Mouse (Mus musculus) embryonic facial prominence, embryonic 15.5 days (tissue): ENCODE data around the gene 1600014C23Rik. TPM values are rescaled to one million over a fixed set of nuclear protein-coding genes. Genes with fewer than 3 reads are reported as not detected.

Experiments used
- ATAC-seq: fragments of 200-750 bp; cut with Nextera tagmentation; 2 replicates; pipeline ENCODE4 v1.8.0; 2017; ENCODE audit warnings: low read depth, moderate TSS enrichment; ENCODE audit not compliant: insufficient number of reproducible peaks, low FRiP score, low TSS enrichment
- H3K27ac ChIP-seq: fragments of 300-500 bp; sonication (generic); replicated peaks from 2 replicates; pipeline ENCODE4 v1.5.1; 2015; ENCODE audit warnings: mild to moderate bottlenecking, inconsistent platforms
- H3K27me3 ChIP-seq: fragments of 300-500 bp; sonication (generic); 2 replicates; pipeline ENCODE4 v1.6.1; 2015; ENCODE audit warnings: inconsistent platforms
- H3K36me3 ChIP-seq: fragments of 300-500 bp; sonication (generic); 2 replicates; pipeline ENCODE4 v1.6.1; 2015; ENCODE audit warnings: mild to moderate bottlenecking, inconsistent platforms
- H3K4me1 ChIP-seq: fragments of 300-500 bp; sonication (generic); 2 replicates; pipeline ENCODE4 v1.6.1; 2015; ENCODE audit warnings: inconsistent platforms
- H3K4me2 ChIP-seq: fragments of 300-500 bp; sonication (generic); replicated peaks from 2 replicates; pipeline ENCODE4 v1.6.1; 2015; ENCODE audit warnings: mild to moderate bottlenecking, inconsistent platforms
- H3K4me3 ChIP-seq: fragments of 300-500 bp; sonication (generic); replicated peaks from 2 replicates; pipeline ENCODE4 v1.5.1; 2015; ENCODE audit warnings: mild to moderate bottlenecking, inconsistent platforms
- H3K9ac ChIP-seq: fragments of 300-500 bp; sonication (generic); 2 replicates; pipeline ENCODE4 v1.6.1; 2015; ENCODE audit warnings: inconsistent platforms
- H3K9me3 ChIP-seq: fragments of 300-500 bp; sonication (generic); replicated peaks from 2 replicates; pipeline ENCODE4 v1.6.1; 2016; ENCODE audit warnings: inconsistent platforms
- WGBS: fragments of 180-500 bp; shearing (Covaris S2); methylation state at CpG from one replicate; pipeline ENCODE4 v1.1.7; 2015; 5-methylcytosine and 5-hydroxymethylcytosine counted together
- polyA plus RNA-seq: library from polyadenylated mRNA; unstranded; fragments of >200 nt; fragmentation: Nextera tagmentation; extraction: Ambion mirVana; gene quantifications from 2 replicates; pipeline ENCODE4 v1.2.1, GENCODE M21; 2015

1600014C23Rik gene
- polyA plus RNA-seq, 1 experiment from 2014 or later = not detected

DNA sequence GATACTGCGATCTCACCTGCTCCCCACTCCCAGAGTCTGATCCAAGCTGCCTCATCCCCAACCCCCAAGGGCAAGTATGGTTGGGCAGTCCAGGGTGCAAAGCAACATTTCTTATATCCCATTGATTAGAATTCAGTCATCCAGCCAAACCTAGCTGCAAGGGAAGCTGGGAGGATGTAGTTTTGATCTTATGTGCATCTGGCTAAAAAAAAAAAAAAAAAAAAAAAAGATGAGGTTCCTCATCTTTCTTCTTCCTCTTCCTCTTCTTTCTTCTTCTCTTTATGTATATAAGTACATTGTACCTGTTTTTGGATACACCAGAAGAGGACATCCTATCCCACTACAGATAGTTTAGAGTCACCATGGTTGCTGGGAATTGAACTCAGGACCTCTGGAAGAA is 17.7 kb upstream of the 1600014C23Rik start:
- H3K4me1 ChIP-seq = peaks cover 21% of the 10 kb centered on the region
- no peak overlapping the region for H3K4me3 ChIP-seq
- H3K27me3 ChIP-seq = no peaks in the 10 kb centered on the region
- no peak for ATAC-seq
- 90% methylated on average over 1 of the region's 1 CpGs for WGBS
- no peaks in the 10 kb centered on the region for H3K36me3 ChIP-seq
- H3K4me2 ChIP-seq = no peak overlapping the region
- H3K9me3 ChIP-seq = no peaks in the 10 kb centered on the region
- no peak overlapping the region for H3K9ac ChIP-seq
- no peak overlapping the region for H3K27ac ChIP-seq

DNA sequence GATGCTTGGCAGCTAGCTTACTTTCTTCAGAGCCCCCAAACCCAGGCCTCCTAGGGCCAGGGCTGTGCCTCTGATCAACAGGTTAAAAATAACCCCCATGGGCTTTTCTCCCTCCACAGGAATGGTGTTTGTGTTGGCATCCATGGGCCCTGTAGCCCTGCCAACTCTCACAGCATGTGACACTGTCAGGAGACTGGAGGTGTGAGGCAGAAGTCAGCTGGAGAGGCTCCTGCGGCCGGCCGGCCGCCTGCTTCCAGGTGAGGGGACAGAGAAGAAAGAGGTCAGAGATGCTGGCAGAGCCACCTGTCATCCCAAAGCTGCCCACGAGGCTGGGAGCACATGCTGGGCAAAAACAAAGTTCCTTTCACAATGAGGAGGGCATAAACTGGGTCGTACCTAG is 15.5 kb upstream of the 1600014C23Rik start:
- H3K9me3 ChIP-seq = no peaks in the 10 kb centered on the region
- H3K27ac ChIP-seq = no peak overlapping the region
- no peak overlapping the region for H3K4me3 ChIP-seq
- H3K27me3 ChIP-seq = no peaks in the 10 kb centered on the region
- WGBS = 60% methylated on average over 6 of the region's 6 CpGs
- ATAC-seq = no peak
- no peaks in the 10 kb centered on the region for H3K36me3 ChIP-seq
- H3K9ac ChIP-seq = no peak overlapping the region
- peaks cover 18% of the 10 kb centered on the region for H3K4me1 ChIP-seq
- no peak overlapping the region for H3K4me2 ChIP-seq

DNA sequence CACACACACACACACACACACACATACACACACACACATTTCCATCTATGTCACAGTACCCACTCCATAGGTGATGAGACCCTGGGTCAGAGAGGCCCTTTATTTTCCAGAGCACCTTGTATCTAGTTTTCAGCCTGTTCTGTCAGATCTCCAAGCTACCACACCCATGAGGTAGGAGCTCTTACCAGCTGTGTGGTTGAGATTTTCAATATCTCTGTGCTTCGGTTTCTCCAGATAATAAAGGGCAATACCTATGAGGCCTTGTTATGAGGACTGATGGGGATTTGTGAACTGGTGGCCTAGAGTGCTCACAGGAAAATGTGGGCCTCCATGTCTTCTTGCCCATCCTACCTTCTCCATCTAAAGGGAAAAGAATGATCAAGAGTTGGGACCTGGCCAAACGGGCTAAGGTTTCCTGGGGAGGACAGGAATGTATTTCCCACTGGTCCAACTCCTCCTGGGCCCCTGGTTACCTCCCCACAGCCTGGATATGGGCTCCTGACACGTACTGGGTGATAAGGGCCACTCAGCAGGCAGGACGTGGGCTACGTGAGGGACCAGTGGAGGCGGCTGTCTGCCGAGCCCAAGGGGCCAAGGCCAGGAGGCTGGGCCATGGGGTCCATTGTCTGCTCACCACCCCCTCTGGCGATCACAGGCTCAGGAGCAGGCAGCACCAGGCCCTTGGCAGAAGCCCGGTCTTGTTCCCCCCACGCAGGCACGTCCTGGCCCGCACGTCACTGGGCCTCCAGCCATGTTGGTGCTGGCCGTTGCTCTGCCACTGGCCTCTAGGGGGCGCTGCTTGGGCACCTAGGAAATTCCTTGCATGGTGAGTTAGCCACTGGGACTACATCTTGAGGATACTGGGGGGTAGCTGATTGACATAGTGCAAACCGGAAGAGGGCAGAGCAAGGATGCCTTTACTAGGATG is 14.5 kb upstream of the 1600014C23Rik start:
- no peaks in the 10 kb centered on the region for H3K27me3 ChIP-seq
- H3K4me1 ChIP-seq = peaks cover 19% of the 10 kb centered on the region
- 64% methylated on average over 16 of the region's 16 CpGs for WGBS
- H3K9ac ChIP-seq = no peak overlapping the region
- no peak overlapping the region for H3K4me2 ChIP-seq
- H3K27ac ChIP-seq = no peak overlapping the region
- H3K4me3 ChIP-seq = no peak overlapping the region
- no peak for ATAC-seq
- H3K36me3 ChIP-seq = no peaks in the 10 kb centered on the region
- no peaks in the 10 kb centered on the region for H3K9me3 ChIP-seq

DNA sequence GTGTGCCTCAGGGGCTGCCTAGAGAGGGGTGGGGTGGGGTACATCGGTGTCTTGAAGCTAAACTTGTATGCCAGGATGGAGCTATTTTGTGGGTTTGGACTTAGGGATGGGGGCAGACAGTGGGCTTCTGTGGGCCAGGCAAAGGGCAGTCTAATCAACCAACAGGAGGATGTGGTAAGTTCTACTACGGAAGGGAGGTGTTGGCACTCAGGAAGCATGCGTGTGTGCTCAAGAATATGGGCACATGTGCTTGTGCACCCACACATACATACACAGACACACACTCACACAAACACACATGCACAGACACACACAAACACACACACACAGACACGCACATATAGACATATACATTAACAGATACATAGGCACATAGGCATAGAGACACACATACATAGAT is 13.6 kb upstream of the 1600014C23Rik start:
- Histone ChIP-seq H3K9me3 (no peaks in the 10 kb centered on the region), H3K9ac (no peak overlapping the region), H3K27me3 (no peaks in the 10 kb centered on the region), H3K4me3 (no peak overlapping the region), H3K27ac (no peak overlapping the region), H3K4me2 (no peak overlapping the region), H3K4me1 (peaks cover 24% of the 10 kb centered on the region), H3K36me3 (no peaks in the 10 kb centered on the region)
- 82% methylated on average over 4 of the region's 4 CpGs for WGBS
- ATAC-seq = no peak

DNA sequence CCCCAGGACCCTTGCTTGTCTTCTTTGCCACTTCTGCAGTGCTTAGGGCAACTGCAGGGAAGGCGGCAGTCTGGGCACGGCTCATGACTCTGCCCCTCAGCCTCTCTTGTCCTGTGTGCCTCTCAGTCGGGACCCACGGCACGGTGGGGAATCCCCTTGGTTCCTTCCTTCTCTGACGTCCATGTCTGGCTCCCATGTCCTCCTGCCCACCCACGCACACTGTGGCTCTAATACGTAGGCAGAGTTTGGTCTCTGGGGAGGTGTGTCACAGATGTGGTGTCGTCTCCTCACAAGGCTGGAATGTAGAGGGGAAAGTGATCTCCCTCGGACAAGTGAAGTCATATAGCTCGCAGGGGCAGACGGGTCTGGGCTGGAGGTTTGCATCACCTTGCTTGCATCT is 13.1 kb upstream of the 1600014C23Rik start:
- no peak overlapping the region for H3K27ac ChIP-seq
- H3K4me2 ChIP-seq = no peak overlapping the region
- 35% methylated on average over 12 of the region's 12 CpGs for WGBS
- no peak for ATAC-seq
- no peaks in the 10 kb centered on the region for H3K36me3 ChIP-seq
- H3K27me3 ChIP-seq = no peaks in the 10 kb centered on the region
- no peak overlapping the region for H3K9ac ChIP-seq
- no peaks in the 10 kb centered on the region for H3K9me3 ChIP-seq
- H3K4me3 ChIP-seq = no peak overlapping the region
- peaks cover 24% of the 10 kb centered on the region for H3K4me1 ChIP-seq

DNA sequence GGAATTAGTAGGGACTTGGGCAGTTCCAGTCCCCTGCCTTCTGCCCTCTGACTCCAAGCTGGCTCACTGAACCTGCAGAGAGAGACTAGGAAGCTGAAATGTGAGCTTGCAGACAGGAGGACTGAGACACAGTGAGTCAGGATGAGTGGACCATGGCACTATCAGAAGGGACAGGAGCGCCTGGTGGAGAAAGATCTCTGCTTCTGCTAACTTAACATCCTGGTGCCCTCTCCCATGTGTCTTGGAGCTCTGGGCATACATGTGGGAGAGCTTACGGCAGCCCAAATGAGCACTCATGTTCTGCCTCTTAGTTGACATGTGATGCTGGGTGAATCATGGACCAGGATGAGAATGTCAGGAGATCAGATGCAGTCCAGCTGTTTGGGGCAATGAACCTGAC is 12.0 kb upstream of the 1600014C23Rik start:
- H3K9ac ChIP-seq = no peak overlapping the region
- H3K27ac ChIP-seq = no peak overlapping the region
- no peaks in the 10 kb centered on the region for H3K36me3 ChIP-seq
- no peak for ATAC-seq
- WGBS = 90% methylated on average over 2 of the region's 2 CpGs
- peaks cover 24% of the 10 kb centered on the region for H3K4me1 ChIP-seq
- no peak overlapping the region for H3K4me3 ChIP-seq
- no peaks in the 10 kb centered on the region for H3K27me3 ChIP-seq
- no peak overlapping the region for H3K4me2 ChIP-seq
- no peaks in the 10 kb centered on the region for H3K9me3 ChIP-seq

DNA sequence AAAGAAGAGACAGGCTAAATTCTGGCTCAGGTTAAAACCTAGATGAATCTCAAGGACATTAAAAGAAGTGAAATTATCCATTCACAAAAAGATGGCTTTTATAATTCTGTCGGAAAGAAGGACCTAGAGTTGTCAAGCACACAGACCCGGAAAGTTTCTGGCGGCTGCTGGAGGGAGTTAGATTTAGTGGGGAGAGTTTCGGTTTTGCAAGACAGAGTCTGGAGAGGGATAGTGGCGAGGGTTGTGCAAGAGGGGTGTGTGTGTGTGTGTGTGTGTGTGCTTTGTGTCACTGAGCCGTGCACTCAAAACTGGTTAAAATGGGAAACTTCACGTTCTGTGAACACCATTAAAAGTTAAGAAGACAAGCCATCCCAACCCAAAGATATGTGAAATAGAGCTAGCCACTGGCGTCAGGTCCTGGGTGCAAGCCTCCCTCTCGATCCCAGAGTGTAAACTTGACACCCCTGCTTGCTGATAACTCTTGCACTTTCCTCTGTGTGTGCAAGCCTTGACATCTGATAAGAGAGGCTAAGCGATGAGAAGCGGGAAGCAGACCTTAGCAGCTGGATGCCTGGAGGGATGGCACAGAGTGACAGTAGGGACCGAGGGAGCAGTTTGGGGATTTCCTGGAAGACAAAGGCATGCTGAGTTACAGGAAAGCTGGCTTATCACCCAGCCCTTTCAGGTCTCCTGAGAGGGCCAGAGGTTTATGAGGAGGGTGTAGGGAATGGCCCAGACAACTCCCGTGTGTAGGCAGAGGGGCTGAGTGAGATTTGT is 8.9 kb upstream of the 1600014C23Rik start:
- Histone ChIP-seq H3K36me3 (no peaks in the 10 kb centered on the region), H3K4me2 (no peak overlapping the region), H3K9me3 (no peaks in the 10 kb centered on the region), H3K27me3 (no peaks in the 10 kb centered on the region), H3K9ac (no peak overlapping the region), H3K4me3 (no peak overlapping the region), H3K4me1 (peaks cover 18% of the 10 kb centered on the region), H3K27ac (no peak overlapping the region)
- 43% methylated on average over 13 of the region's 13 CpGs for WGBS
- no peak for ATAC-seq

DNA sequence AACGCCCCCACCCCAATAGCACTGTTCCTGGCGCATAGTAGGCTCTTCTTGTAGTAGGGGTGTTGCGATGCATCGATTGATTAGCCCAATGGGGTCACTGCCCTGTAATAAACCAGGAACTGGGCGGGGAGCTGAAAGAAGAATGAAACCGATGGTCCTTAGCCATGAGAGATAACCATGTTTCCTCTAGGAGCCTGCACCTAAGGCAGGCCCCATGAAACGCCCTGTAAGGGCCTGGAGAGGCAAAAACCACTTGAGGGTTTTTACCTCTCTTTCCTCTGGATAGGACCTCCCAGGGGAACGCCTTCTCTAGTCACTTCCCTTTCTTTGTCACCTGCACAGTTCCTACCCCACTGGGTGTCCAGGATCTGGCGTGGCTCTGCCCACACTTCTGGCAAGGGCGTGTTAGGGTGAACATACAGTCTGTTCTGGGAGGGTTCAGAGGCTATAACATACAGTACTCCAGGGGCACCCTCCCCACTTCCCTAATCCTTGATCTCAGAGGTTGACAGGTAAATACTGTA is 3.5 kb upstream of the 1600014C23Rik start:
- Histone ChIP-seq H3K4me2 (peak overlapping the region; percentile 66), H3K9ac (peak overlapping the region; percentile 48), H3K9me3 (no peaks in the 10 kb centered on the region), H3K27me3 (peaks cover 10% of the 10 kb centered on the region), H3K4me3 (peak overlapping the region; percentile 51), H3K36me3 (no peaks in the 10 kb centered on the region), H3K27ac (peak overlapping the region; percentile 90), H3K4me1 (peaks cover 41% of the 10 kb centered on the region)
- no peak for ATAC-seq
- WGBS = 25% methylated on average over 10 of the region's 10 CpGs

DNA sequence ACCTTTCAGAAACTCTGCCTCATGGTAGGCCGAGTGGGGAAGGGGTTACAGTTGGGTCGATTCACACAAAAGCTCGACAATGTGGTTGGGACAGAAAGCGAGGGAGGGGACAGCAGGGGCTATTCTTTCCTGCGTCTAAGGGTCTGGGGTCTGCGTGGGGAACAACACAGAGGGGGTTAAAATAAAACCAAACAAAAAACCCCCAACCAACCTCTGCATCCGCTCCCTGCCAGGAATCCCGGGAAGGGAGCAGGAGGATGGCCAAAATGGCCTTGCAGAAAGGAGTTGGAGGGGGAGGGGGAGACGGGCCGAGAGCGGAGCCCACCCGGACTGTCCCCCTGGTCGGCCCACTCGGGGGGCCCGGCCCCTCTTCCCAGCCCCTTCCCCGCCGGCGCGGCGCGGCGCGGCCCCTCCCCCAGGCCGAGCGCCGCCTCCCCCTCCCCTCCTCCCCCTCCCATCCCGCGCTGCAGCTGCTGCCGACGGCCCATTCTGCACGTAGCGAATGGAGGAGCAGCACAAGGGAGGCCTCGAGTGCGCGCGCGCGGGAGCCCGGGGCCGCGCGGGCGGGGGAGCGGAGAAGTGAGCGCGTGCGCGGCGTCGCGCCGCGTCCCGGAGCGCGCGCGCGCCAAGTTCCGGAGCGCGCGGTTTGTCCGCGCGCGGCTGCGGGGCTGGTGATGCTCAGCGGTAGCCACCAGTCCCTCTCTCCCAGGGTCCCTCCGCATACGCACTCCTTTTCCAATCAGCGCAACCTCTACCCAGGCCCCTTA is 2.9 kb upstream of the 1600014C23Rik start:
- ATAC-seq = peak; percentile 70
- Histone ChIP-seq H3K4me2 (peak overlapping the region; percentile 66), H3K9ac (peak overlapping the region; percentile 48), H3K4me1 (peaks cover 44% of the 10 kb centered on the region), H3K36me3 (no peaks in the 10 kb centered on the region), H3K4me3 (peak overlapping the region; percentile 51), H3K9me3 (no peaks in the 10 kb centered on the region), H3K27ac (peak overlapping the region; percentile 90), H3K27me3 (peaks cover 13% of the 10 kb centered on the region)
- WGBS = under 1% methylated on average over 61 of the region's 72 CpGs

DNA sequence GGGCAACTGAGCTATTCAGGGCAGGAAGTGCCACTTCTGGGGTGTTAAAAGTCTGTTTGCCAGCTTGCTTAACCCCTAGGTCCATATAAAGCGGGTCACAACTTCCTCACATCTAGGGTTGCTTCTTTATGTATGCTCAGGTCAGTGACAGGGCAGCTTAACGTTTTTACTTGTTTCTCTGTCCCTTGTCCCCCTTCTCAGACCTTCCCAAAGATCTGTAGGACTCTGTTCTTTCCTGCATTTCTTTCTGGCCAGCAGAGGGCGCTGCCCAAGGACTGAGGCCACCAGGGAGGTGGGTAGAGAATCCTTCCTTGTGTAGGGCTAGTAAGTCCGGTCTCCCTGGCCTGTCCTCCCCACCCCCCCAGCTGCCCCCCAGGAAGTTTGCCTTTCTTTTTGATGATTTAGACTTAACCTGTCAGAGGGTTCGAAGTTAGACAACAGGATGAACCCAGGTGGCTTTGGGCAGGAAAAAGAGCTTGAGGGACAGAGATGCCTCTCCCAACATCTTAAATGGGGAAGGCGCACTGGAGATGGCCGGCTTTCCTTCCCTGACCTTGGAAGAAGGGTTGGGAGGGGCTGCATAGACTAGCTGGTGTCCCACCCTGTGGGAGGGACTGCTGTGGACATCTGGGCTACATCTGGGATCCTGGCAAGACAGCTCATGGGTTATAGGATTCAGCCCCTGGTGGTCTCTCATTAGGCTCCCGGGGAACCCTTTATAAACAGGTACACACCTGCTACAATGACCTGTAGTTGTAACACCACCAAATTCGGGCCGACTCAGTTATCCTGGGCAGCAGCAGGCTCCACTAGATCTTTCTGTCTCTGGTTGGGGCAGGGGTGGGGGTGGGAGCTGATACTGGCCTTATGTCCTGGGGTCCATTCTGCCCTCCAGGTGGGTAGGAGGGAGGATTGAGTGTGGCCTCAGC is 2.0 kb upstream of the 1600014C23Rik start:
- Histone ChIP-seq H3K4me2 (peak overlapping the region; percentile 66), H3K9ac (peak overlapping the region; percentile 47), H3K4me1 (peaks cover 49% of the 10 kb centered on the region), H3K27ac (peak overlapping the region; percentile 90), H3K9me3 (no peaks in the 10 kb centered on the region), H3K36me3 (no peaks in the 10 kb centered on the region), H3K4me3 (peak overlapping the region; percentile 51), H3K27me3 (peaks cover 13% of the 10 kb centered on the region)
- ATAC-seq = no peak
- 5% methylated on average over 10 of the region's 10 CpGs for WGBS
